Mouse (Mus musculus) embryonic fibroblast, embryonic 13.5 days (primary cell): ENCODE data around the gene Map3k14.

Experiments used
- CTCF ChIP-seq: IDR thresholded peaks from 2 replicates; pipeline ENCODE4 v1.5.1; 2011; ENCODE audit warnings: mild to moderate bottlenecking, control low read depth, low read length, moderate library complexity, borderline replicate concordance; ENCODE audit not compliant: insufficient read depth
- POLR2A ChIP-seq: IDR thresholded peaks from 2 replicates; pipeline ENCODE4 v1.6.1; 2011; ENCODE audit warnings: low read depth, mild to moderate bottlenecking, control low read depth, low read length, moderate library complexity

DNA sequence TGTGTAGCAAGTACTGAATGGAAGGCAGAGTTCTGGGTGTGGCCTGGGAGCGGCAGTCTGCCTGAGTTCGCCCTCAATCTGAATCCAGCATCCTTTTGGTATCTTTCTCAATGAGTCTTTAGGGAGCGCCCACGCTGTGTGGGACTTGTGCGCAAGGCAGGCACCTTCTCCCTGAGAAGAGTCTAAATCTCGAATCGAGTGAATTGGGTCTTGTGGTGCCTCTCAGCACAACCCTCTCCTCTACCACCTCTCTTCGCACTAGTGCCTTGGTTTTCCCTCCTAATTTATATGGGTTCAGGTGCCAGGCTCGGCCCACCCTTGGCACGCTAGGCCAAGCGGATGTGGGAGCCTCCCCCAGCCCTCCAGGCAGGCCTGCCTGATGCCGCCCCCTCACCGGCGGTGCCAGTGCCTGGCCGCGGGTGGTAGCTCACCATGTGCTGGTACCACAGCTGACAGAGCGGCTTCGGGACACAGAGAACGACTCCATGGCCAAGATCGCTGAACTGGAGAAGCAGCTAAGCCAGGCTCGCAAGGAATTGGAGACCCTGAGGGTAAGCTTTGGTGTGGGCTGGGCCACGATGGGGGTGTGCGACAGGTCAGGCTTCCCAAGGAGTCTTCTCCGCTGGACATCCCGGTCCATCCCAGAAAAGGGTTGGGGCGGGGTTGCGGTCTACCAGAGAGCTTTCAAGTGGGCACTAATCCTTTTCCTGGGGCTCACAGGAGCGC lies 74.9 kb downstream of the Map3k14 start:
- TF ChIP-seq POLR2A (no peak), CTCF (no peak)
